Mouse (Mus musculus) erythroblast, embryonic 14.5 days (primary cell): ENCODE results near the gene Map3k20.

Experiments used
- GATA1 ChIP-seq: IDR thresholded peaks from 2 replicates; pipeline ENCODE4 v1.6.1; 2012; ENCODE audit warnings: low read length, inconsistent platforms, mixed read lengths
- TAL1 ChIP-seq: IDR thresholded peaks from 3 replicates; pipeline ENCODE4 v1.6.1; 2012; ENCODE audit warnings: low read length, inconsistent platforms, mixed read lengths

GRCm38 (mm10) chr2:72305738-72306137 lies 20.3 kb downstream of the Map3k20 start:
- TF ChIP-seq GATA1 (no peak), TAL1 (no peak)
